Mouse (Mus musculus) liver, embryonic 14.5 days (tissue): ENCODE results near the gene Abcd4. TPM values are rescaled to one million over a fixed set of nuclear protein-coding genes. Genes with fewer than 3 reads are reported as not detected.
A peak's percentile ranks its signal among the peaks of the same experiment; 100 is the strongest.

Experiments
- ATAC-seq: fragments of 200-750 bp; cut with Nextera tagmentation; 2 replicates; pipeline ENCODE4 v1.8.0; 2017; ENCODE audit warnings: moderate number of reproducible peaks, mild to moderate bottlenecking, moderate library complexity; ENCODE audit not compliant: insufficient read depth
- DNase-seq, 3 experiments: peaks; one replicate each; pipeline ENCODE4 v3.0.0-alpha.2; 2012 to 2013; ENCODE audit warnings: low read depth in 3 of 3, low spot score in 3 of 3
- H3K27ac ChIP-seq: fragments of 300-500 bp; sonication (generic); 2 replicates; pipeline ENCODE4 v1.5.1; 2014; ENCODE audit warnings: moderate library complexity, mild to moderate bottlenecking, control low read depth, inconsistent platforms
- H3K27me3 ChIP-seq: fragments of 300-500 bp; sonication (generic); 2 replicates; pipeline ENCODE4 v1.6.1; 2014; ENCODE audit warnings: mild to moderate bottlenecking, low read length, moderate library complexity; ENCODE audit not compliant: control insufficient read depth, insufficient read depth
- H3K36me3 ChIP-seq: fragments of 300-500 bp; sonication (generic); replicated peaks from 2 replicates; pipeline ENCODE4 v1.6.1; 2014; ENCODE audit warnings: low read depth; ENCODE audit not compliant: control insufficient read depth, insufficient read depth
- H3K4me1 ChIP-seq, 2 experiments: fragments of 200-500 bp in 1 of 2; fragments of 300-500 bp in 1 of 2; sonication (generic) in 1 of 2; replicated peaks; 2 replicates each; pipeline ENCODE4 v1.6.1; 2012 to 2014; ENCODE audit warnings: antibody characterized with exemption in 1 of 2, inconsistent platforms in 1 of 2, low read length in 1 of 2; ENCODE audit not compliant: control insufficient read depth in 2 of 2, insufficient read depth in 2 of 2
- H3K4me2 ChIP-seq: fragments of 300-500 bp; sonication (generic); 2 replicates; pipeline ENCODE4 v1.6.1; 2014; ENCODE audit warnings: low read depth, mild to moderate bottlenecking, control low read depth, moderate library complexity
- H3K4me3 ChIP-seq, 2 experiments: fragments of 200-500 bp in 1 of 2; fragments of 300-500 bp in 1 of 2; sonication (generic) in 1 of 2; 2 replicates each; pipeline ENCODE4 v1.5.1; 2012 to 2014; ENCODE audit warnings: low read depth in 2 of 2, low read length in 2 of 2, mild to moderate bottlenecking in 2 of 2, control low read depth in 1 of 2, inconsistent platforms in 1 of 2, moderate library complexity in 1 of 2; ENCODE audit not compliant: insufficient read depth in 1 of 2
- H3K9ac ChIP-seq: fragments of 300-500 bp; sonication (generic); replicated peaks from 2 replicates; pipeline ENCODE4 v1.6.1; 2014; ENCODE audit warnings: mild to moderate bottlenecking, control low read depth, moderate library complexity
- H3K9me3 ChIP-seq: fragments of 300-500 bp; sonication (generic); 2 replicates; pipeline ENCODE4 v1.6.1; 2016; ENCODE audit warnings: low read length, mixed read lengths; ENCODE audit not compliant: control insufficient read depth
- CTCF ChIP-seq: IDR thresholded peaks from 2 replicates; pipeline ENCODE4 v1.5.1; 2016; ENCODE audit warnings: antibody characterized with exemption, low read depth, control low read depth
- EP300 ChIP-seq: IDR thresholded peaks from 2 replicates; pipeline ENCODE4 v1.6.1; 2016; ENCODE audit warnings: antibody characterized with exemption, low read depth
- WGBS: fragments of 180-500 bp; shearing (Covaris S2); extraction: QIAGEN DNeasy Blood & Tissue Kit; methylation state at CpG from one replicate; pipeline ENCODE4 v1.1.7; 2014; ENCODE audit not compliant: insufficient replicate concordance; 5-methylcytosine and 5-hydroxymethylcytosine counted together
- polyA plus RNA-seq, 2 experiments: library from polyadenylated mRNA; depleted of rRNA in 1 of 2; stranded (reverse) in 1 of 2; unstranded in 1 of 2; fragments of >200 nt; fragmentation: Nextera tagmentation in 1 of 2; extraction: Ambion mirVana in 1 of 2; gene quantifications; 2 replicates each; pipeline versions ENCODE4 v1.2.1 to v1.2.3; 2012 to 2014

The Abcd4 gene
- polyA plus RNA-seq, 2 experiments = 1.5 to 3.7 TPM

DNA sequence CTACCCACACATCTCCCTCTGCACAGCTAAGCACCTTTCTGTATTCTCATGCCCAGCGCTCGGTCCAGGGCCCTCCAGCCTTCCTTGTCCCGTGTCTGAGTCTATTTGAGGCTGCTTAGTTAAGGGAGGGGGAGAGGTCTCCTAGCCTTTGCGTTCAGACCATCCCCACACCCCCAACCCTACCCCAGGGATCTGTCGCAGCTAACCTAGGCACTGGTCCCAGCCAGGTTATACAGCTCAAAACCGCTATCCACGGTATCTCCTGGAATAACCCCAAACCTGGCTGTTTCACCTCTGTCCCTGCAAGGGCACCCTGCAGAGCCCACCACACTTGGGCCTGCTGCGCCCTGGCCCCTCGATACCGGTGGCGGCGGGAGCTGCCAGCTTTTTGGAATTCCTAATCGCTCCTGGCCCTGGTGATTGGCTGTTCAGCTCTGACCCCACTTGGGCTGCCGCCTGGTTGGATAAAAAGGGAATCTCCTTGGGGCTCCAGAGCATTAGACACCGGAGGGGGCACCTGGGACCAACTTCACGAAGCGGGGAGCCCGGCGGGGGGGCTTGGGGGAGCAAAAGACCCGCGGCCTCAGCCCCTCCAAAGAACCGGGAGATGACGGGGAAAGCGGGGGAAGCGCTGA lies 47.8 kb downstream of the Abcd4 start, which contains the start of gene Vsx2:
Gene Vsx2, plus strand, starts transcription at position 427 of the 635 bp plus-strand sequence.
- H3K27me3 ChIP-seq = peaks cover 67% of the 10 kb centered on the region
- H3K4me3 ChIP-seq = no peak within 1 kb of the TSS
- H3K9me3 ChIP-seq = no peaks in the 10 kb centered on the region
- no peaks in the 10 kb centered on the region for H3K4me1 ChIP-seq
- TF ChIP-seq EP300 = no peak
- TF ChIP-seq CTCF = no peak
- H3K27ac ChIP-seq = no peak within 1 kb of the TSS
- no peaks in the 10 kb centered on the region for H3K36me3 ChIP-seq
- H3K4me2 ChIP-seq = no peak within 1 kb of the TSS
- H3K9ac ChIP-seq = no peak within 1 kb of the TSS
- WGBS = 5% methylated on average over 25 of the region's 25 CpGs
- DNase-seq (no peak), ATAC-seq (no peak)

DNA sequence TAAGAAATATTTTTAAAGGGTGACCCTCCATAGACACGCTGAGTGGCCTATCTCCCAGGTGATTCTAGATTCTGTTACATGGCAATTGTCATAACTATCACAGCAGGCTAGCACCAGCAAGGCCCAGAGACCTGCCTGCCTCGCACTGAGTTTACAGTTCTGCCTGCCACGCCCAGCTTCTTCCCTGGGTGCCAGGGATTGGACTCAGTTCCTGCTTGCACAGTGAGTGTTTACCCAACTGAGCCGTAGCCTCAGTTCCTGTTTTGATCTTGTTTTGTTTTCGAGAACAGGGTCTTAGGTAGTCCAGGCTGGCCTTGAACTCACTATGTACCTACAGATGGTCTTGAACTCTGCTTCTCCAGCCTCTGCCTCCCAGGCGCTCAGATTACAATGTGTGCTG lies 49.6 kb downstream of the Abcd4 start:
- H3K4me3 ChIP-seq = no peak overlapping the region
- H3K27ac ChIP-seq = no peak overlapping the region
- 40% methylated on average over 6 of the region's 6 CpGs for WGBS
- H3K4me1 ChIP-seq = no peaks in the 10 kb centered on the region
- H3K4me2 ChIP-seq = no peak overlapping the region
- peaks cover 52% of the 10 kb centered on the region for H3K27me3 ChIP-seq
- ATAC-seq (no peak), DNase-seq (no peak)
- H3K36me3 ChIP-seq = no peaks in the 10 kb centered on the region
- H3K9me3 ChIP-seq = no peaks in the 10 kb centered on the region
- H3K9ac ChIP-seq = no peak overlapping the region
- no peak for TF ChIP-seq EP300
- TF ChIP-seq CTCF = no peak

DNA sequence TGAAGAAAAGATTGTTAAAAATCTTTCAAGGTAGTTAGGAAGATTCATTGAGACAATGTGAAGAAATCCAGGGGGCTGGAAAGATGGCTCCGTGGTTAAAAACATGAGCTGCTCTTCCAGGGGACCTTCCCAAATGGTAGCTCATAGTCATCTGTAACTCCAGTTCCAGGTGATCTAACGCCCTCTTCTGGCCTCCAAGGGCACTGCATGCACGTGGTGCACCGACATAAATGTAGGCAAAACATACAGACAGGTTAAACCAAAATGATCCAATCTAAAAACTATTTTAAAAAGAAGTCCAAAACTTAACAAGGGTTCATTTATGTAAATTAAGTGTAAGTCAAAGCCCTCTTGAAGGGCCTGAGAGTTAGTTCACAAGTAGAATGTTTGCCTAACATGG lies 54.7 kb downstream of the Abcd4 start:
- no peak overlapping the region for H3K4me3 ChIP-seq
- no peak overlapping the region for H3K27ac ChIP-seq
- H3K9ac ChIP-seq = no peak overlapping the region
- H3K27me3 ChIP-seq = peaks cover 2% of the 10 kb centered on the region
- H3K4me1 ChIP-seq = no peaks in the 10 kb centered on the region
- no peak overlapping the region for H3K4me2 ChIP-seq
- no peaks in the 10 kb centered on the region for H3K36me3 ChIP-seq
- WGBS = 41% methylated on average over 4 of the region's 4 CpGs
- TF ChIP-seq CTCF (peak; percentile 52), EP300 (no peak)
- DNase-seq = no peak
- no peaks in the 10 kb centered on the region for H3K9me3 ChIP-seq
- no peak for ATAC-seq

DNA sequence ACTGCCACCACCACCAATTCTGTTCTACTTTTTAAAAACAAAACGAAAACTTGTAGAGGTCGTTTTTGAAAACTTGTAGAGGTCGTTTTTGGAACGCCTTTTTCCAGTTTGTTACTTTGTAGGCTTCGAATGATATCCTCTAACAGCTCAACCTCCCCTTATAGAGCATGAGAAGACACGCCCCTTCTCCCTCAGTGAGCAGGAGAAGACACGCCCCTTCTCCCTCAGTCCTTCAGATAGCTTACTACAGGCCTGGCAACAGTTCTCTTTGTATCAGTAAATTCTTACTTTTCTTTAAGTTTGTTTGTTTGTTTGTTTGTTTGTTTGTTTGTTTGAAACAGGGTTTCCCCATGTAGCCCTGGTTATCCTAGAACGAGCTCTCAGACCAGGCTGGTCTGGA lies 62.0 kb downstream of the Abcd4 start:
- no peak overlapping the region for H3K4me3 ChIP-seq
- no peak overlapping the region for H3K9ac ChIP-seq
- H3K27ac ChIP-seq = no peak overlapping the region
- no peak overlapping the region for H3K4me2 ChIP-seq
- DNase-seq (no peak), ATAC-seq (no peak)
- H3K27me3 ChIP-seq = no peaks in the 10 kb centered on the region
- WGBS = 38% methylated on average over 8 of the region's 8 CpGs
- no peaks in the 10 kb centered on the region for H3K36me3 ChIP-seq
- no peaks in the 10 kb centered on the region for H3K4me1 ChIP-seq
- H3K9me3 ChIP-seq = no peaks in the 10 kb centered on the region
- no peak for TF ChIP-seq CTCF
- no peak for TF ChIP-seq EP300

Other genes with a start within 250 kb of the Abcd4 start
- gene Entpd5, start 208.4 kb downstream of the Abcd4 start, polyA plus RNA-seq (2012; rRNA removed) = 4.3 and 4.9 TPM in 2 replicates
- gene Entpd5, start 208.4 kb downstream of the Abcd4 start, polyA plus RNA-seq (2014; fragmentation: Nextera tagmentation; extraction: Ambion mirVana) = 10.0 and 10.2 TPM in 2 replicates
- gene Bbof1, start 208.3 kb downstream of the Abcd4 start, polyA plus RNA-seq (2012; rRNA removed) = 0.12 and 0.33 TPM in 2 replicates
- gene Bbof1, start 208.3 kb downstream of the Abcd4 start, polyA plus RNA-seq (2014; fragmentation: Nextera tagmentation; extraction: Ambion mirVana) = 0.25 and 0.44 TPM in 2 replicates
- 5.4 and 10.0 TPM in 2 replicates for gene Rnf113a2, start 200.2 kb downstream of the Abcd4 start, polyA plus RNA-seq (2012; rRNA removed)
- 12.8 and 13.2 TPM in 2 replicates for gene Rnf113a2, start 200.2 kb downstream of the Abcd4 start, polyA plus RNA-seq (2014; fragmentation: Nextera tagmentation; extraction: Ambion mirVana)
- gene Aldh6a1, start 166.4 kb downstream of the Abcd4 start, polyA plus RNA-seq (2012; rRNA removed) = 8.9 and 10.4 TPM in 2 replicates
- gene Aldh6a1, start 166.4 kb downstream of the Abcd4 start, polyA plus RNA-seq (2014; fragmentation: Nextera tagmentation; extraction: Ambion mirVana) = 24.9 and 26.3 TPM in 2 replicates
- 7.4 and 10.8 TPM in 2 replicates for gene Lin52, start 166.0 kb downstream of the Abcd4 start, polyA plus RNA-seq (2012; rRNA removed)
- gene Lin52, start 166.0 kb downstream of the Abcd4 start, polyA plus RNA-seq (2014; fragmentation: Nextera tagmentation; extraction: Ambion mirVana) = 10.4 and 12.1 TPM in 2 replicates
- not detected in 2 replicates for gene Vsx2, start 47.7 kb downstream of the Abcd4 start, polyA plus RNA-seq (2012; rRNA removed)
- not detected in 2 replicates for gene Vsx2, start 47.7 kb downstream of the Abcd4 start, polyA plus RNA-seq (2014; fragmentation: Nextera tagmentation; extraction: Ambion mirVana)
- not detected in 2 replicates for gene Vrtn, start 23.6 kb upstream of the Abcd4 start, polyA plus RNA-seq (2012; rRNA removed)
- gene Vrtn, start 23.6 kb upstream of the Abcd4 start, polyA plus RNA-seq (2014; fragmentation: Nextera tagmentation; extraction: Ambion mirVana) = not detected in 2 replicates
- 0.04 and 0.06 TPM in 2 replicates for gene Syndig1l, start 81.4 kb upstream of the Abcd4 start, polyA plus RNA-seq (2012; rRNA removed)
- gene Syndig1l, start 81.4 kb upstream of the Abcd4 start, polyA plus RNA-seq (2014; fragmentation: Nextera tagmentation; extraction: Ambion mirVana) = 0.08 and 0.14 TPM in 2 replicates
- gene Npc2, start 155.7 kb upstream of the Abcd4 start, polyA plus RNA-seq (2012; rRNA removed) = 15.6 and 22.5 TPM in 2 replicates
- gene Npc2, start 155.7 kb upstream of the Abcd4 start, polyA plus RNA-seq (2014; fragmentation: Nextera tagmentation; extraction: Ambion mirVana) = 18.0 and 19.4 TPM in 2 replicates
- 54.1 and 60.3 TPM in 2 replicates for gene Isca2, start 155.8 kb upstream of the Abcd4 start, polyA plus RNA-seq (2012; rRNA removed)
- 93.0 and 105 TPM in 2 replicates for gene Isca2, start 155.8 kb upstream of the Abcd4 start, polyA plus RNA-seq (2014; fragmentation: Nextera tagmentation; extraction: Ambion mirVana)